Mouse (Mus musculus) liver, embryonic 18 days (tissue): Measurements from ENCODE around the gene Galntl5. TPM values are rescaled to one million over a fixed set of nuclear protein-coding genes. Genes with fewer than 3 reads are reported as not detected.

ENCODE experiments used
- polyA plus RNA-seq: library from polyadenylated mRNA; depleted of rRNA; stranded (reverse); fragments of >200 nt; gene quantifications from 2 replicates; pipeline ENCODE4 v1.2.3, GENCODE M21; 2012; rRNA removed

Gene Galntl5
- not detected in 2 replicates for polyA plus RNA-seq

GRCm38 (mm10) chr5:25181004-25181531 lies at the start of gene Galntl5:
Galntl5 (plus strand) TSS chr5:25181460.

GRCm38 (mm10) chr5:25221604-25222003 lies 40.3 kb downstream of the Galntl5 start, which contains the start of gene Galnt11:
Galnt11 (plus strand) TSS chr5:25221904.

GRCm38 (mm10) chr5:25222752-25223702 lies 41.8 kb downstream of the Galntl5 start, which contains the start of gene E130116L18Rik:
E130116L18Rik (minus strand) TSS chr5:25223153.

Other genes starting within 250 kb of the Galntl5 start
- 6.9 and 9.6 TPM in 2 replicates for gene Prkag2, start 80.8 kb upstream of the Galntl5 start, polyA plus RNA-seq
- 12.1 TPM in 2 replicates for gene Galnt11, start 40.4 kb downstream of the Galntl5 start, polyA plus RNA-seq
- gene E130116L18Rik, start 41.7 kb downstream of the Galntl5 start, polyA plus RNA-seq, result not detected in 2 replicates